Mouse (Mus musculus) heart, embryonic 16.5 days (tissue): Measurements from ENCODE around the gene Hao1. TPM values are rescaled to one million over a fixed set of nuclear protein-coding genes. Genes with fewer than 3 reads are reported as not detected.

Experiments used
- ATAC-seq: fragments of 200-750 bp; cut with Nextera tagmentation; replicated peaks from 2 replicates; pipeline ENCODE4 v1.8.0; 2017; ENCODE audit warnings: moderate number of reproducible peaks; ENCODE audit not compliant: insufficient read depth, low FRiP score; ENCODE audit errors: extremely low read depth
- H3K27ac ChIP-seq: fragments of 300-500 bp; sonication (generic); 2 replicates; pipeline ENCODE4 v1.5.1; 2014; ENCODE audit warnings: mild to moderate bottlenecking, low read length, control low read depth, moderate library complexity
- H3K27me3 ChIP-seq: fragments of 300-500 bp; sonication (generic); 2 replicates; pipeline ENCODE4 v1.6.1; 2014; ENCODE audit warnings: low read length, mixed read lengths; ENCODE audit not compliant: control insufficient read depth, insufficient read depth
- H3K36me3 ChIP-seq: fragments of 300-500 bp; sonication (generic); 2 replicates; pipeline ENCODE4 v1.6.1; 2014; ENCODE audit not compliant: control insufficient read depth, insufficient read depth
- H3K4me1 ChIP-seq: fragments of 300-500 bp; sonication (generic); 2 replicates; pipeline ENCODE4 v1.6.1; 2014; ENCODE audit warnings: low read length, mixed read lengths; ENCODE audit not compliant: control insufficient read depth, insufficient read depth
- H3K4me2 ChIP-seq: fragments of 300-500 bp; sonication (generic); 2 replicates; pipeline ENCODE4 v1.6.1; 2014; ENCODE audit warnings: low read depth, mild to moderate bottlenecking, control low read depth, low read length
- H3K4me3 ChIP-seq: fragments of 300-500 bp; sonication (generic); 2 replicates; pipeline ENCODE4 v1.5.1; 2014; ENCODE audit warnings: mild to moderate bottlenecking, control low read depth, low read length
- H3K9ac ChIP-seq: fragments of 300-500 bp; sonication (generic); 2 replicates; pipeline ENCODE4 v1.6.1; 2014; ENCODE audit warnings: low read length, control low read depth
- H3K9me3 ChIP-seq: fragments of 300-500 bp; sonication (generic); replicated peaks from 2 replicates; pipeline ENCODE4 v1.6.1; 2016; ENCODE audit warnings: low read length; ENCODE audit not compliant: control insufficient read depth
- WGBS: fragments of 180-500 bp; shearing (Covaris S2); extraction: QIAGEN DNeasy Blood & Tissue Kit; methylation state at CpG from one replicate; pipeline ENCODE4 v1.1.7; 2014; 5-methylcytosine and 5-hydroxymethylcytosine counted together
- polyA plus RNA-seq: library from polyadenylated mRNA; unstranded; fragments of >200 nt; fragmentation: Nextera tagmentation; extraction: Ambion mirVana; gene quantifications from 2 replicates; pipeline ENCODE4 v1.2.1, GENCODE M21; 2015

Hao1 gene
- polyA plus RNA-seq, 1 experiment from 2014 or later, result not detected

DNA sequence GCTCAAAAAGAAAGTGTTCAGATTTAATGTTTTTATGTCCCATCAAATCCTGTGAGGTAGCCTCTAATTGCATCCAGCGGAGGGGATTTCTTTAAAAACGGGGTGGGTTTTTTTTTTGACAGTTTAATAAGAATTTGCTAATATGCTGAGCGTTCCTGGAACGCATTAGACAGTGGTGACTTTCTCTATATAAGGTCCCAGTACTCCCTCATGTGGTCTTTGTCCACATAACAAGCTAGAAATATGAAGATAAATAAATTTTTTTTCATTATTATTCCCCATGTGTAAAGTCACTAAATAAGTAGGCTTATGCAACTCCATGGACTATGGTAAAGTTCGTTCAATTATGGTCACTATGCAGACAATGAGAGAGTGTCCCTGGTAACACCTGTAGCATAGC lies 13.1 kb downstream of the Hao1 start:
- Histone ChIP-seq H3K36me3 (no peaks in the 10 kb centered on the region), H3K27me3 (no peaks in the 10 kb centered on the region), H3K4me2 (peak overlapping the region; percentile 44; the same call in 1 of the 2 replicates), H3K4me3 (0 out of 2 replicates have a peak overlapping the region, but pooled peaks have one; percentile 3), H3K9me3 (no peaks in the 10 kb centered on the region), H3K9ac (no peak overlapping the region), H3K4me1 (no peaks in the 10 kb centered on the region), H3K27ac (no peak overlapping the region)
- no peak for ATAC-seq
- WGBS, result 53% methylated on average over 5 of the region's 5 CpGs

DNA sequence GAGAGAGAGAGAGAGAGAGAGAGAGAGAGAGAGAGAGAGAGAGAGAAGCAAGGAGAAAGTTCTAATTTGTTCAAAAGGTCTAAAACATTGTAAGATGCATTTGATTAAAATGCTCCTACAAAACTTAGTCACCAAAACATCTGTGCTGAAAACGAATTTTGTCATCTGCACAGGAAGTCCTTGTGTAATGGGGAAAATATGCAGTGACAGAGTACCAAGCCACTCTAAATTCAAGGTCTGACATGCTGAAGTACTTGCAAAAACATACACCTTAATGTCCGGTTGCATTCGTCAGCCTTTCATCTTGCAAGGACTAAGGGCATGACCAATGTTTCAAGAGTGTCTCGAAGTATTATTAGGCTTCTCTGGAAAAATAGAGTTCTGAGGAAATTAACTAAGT lies 15.7 kb downstream of the Hao1 start:
- H3K9ac ChIP-seq, result no peak overlapping the region
- 51% methylated on average over 4 of the region's 4 CpGs for WGBS
- H3K9me3 ChIP-seq, result no peaks in the 10 kb centered on the region
- ATAC-seq, result no peak
- no peaks in the 10 kb centered on the region for H3K36me3 ChIP-seq
- no peaks in the 10 kb centered on the region for H3K27me3 ChIP-seq
- H3K4me2 ChIP-seq, result no peak overlapping the region
- H3K4me1 ChIP-seq, result no peaks in the 10 kb centered on the region
- no peak overlapping the region for H3K4me3 ChIP-seq
- H3K27ac ChIP-seq, result no peak overlapping the region

DNA sequence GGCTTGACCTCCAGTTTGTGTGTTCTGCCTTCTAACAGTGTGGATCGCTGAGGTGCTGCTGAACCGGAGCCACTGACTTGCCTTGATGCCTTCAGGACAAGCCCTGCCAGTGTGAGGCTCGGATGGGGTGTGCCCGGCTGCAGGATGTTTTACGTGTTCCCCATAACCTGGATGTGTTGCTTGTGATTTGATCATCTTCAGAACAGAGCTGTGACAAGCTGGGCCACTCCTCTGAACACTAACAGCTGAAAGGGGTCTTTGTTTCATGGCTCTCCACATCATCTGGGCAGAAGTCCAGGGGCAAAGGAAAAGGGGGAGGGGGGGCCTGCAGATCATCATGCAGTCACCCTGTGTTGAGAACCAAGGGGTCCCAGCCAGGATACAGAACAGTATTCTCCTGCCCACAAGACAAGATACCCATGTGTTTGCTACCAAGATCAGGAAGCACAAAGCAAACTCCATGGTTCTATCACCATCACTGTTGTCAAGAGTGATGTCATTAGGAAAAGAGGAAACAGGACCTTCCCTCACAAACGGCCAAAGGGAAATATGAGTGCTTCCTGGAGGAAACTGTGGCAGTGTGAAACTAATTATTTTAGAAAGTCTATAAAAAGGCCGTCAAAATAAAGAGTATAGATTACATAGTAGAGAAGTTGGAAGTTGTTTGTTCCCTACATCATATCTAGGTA lies 25.9 kb downstream of the Hao1 start:
- H3K9me3 ChIP-seq, result no peaks in the 10 kb centered on the region
- H3K36me3 ChIP-seq, result no peaks in the 10 kb centered on the region
- H3K4me2 ChIP-seq, result peak overlapping the region; percentile 17
- no peaks in the 10 kb centered on the region for H3K27me3 ChIP-seq
- peak overlapping the region; percentile 18; the same call in 1 of the 2 replicates for H3K4me3 ChIP-seq
- H3K27ac ChIP-seq, result peak overlapping the region; percentile 77
- H3K9ac ChIP-seq, result 0 out of 2 replicates have a peak overlapping the region, but pooled peaks have one; percentile 34
- 0 out of 2 replicates have a peak, but pooled peaks cover 2% of the 10 kb centered on the region for H3K4me1 ChIP-seq
- 43% methylated on average over 7 of the region's 7 CpGs for WGBS
- peak; percentile 29; the same call in 1 of the 2 replicates for ATAC-seq

DNA sequence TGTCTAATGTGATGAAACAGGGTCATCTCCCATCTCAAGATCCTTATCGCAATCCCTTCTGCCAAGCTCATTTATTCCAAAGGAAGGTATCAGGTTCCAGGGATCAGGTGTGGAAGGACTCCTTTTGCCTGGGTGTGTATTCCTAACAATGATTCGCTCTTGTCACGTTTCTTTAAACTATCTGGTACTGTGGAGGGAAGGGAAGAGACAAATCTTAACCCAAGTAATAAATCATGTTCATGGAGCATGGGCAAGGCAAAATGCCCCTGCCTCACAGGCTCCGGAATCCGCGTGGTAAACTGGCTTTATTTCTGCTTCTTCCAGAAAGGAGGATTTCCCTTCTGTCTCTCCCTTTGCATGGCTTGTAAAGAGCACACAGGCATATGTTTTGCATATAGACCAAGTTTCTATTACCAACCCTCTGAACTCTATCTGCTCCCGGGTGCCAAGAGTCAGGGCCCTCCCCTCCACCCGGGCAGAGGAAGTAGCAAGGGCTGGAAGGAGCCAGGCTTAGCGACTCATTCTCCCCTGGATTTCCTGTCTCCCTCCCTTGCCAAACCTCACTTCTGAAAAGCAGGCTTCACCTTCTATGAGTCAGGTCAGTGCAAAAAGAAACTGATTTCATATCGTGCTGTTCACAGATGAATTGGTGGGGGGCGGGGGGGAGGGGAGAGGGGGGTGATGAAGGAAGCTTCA lies 26.6 kb downstream of the Hao1 start:
- Histone ChIP-seq H3K9me3 (no peaks in the 10 kb centered on the region), H3K27ac (peak overlapping the region; percentile 77), H3K4me3 (peak overlapping the region; percentile 18; the same call in 1 of the 2 replicates), H3K4me2 (peak overlapping the region; percentile 17), H3K27me3 (no peaks in the 10 kb centered on the region), H3K9ac (0 out of 2 replicates have a peak overlapping the region, but pooled peaks have one; percentile 34), H3K4me1 (0 out of 2 replicates have a peak, but pooled peaks cover 2% of the 10 kb centered on the region), H3K36me3 (no peaks in the 10 kb centered on the region)
- 44% methylated on average over 11 of the region's 11 CpGs for WGBS
- peak; percentile 82 for ATAC-seq

DNA sequence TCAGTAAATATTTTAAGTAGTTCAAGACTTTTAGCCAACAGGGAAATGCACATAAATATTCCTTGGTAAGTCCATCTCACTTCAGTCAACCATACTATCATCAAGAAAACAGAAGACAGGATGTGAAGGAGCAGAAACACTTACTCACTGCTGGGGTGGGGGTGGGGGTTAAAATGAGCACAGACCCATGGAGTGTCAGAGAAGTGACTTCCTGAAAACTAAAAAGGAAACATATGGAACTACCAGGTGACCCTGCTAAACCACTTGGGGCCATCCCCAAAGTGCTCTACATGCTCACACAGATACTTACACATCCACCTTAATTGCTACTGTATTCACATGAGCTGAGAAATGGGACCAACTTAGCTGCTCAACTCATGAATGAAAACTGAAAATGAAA lies 36.1 kb downstream of the Hao1 start:
- Histone ChIP-seq H3K4me2 (no peak overlapping the region), H3K9ac (no peak overlapping the region), H3K27me3 (no peaks in the 10 kb centered on the region), H3K4me3 (no peak overlapping the region), H3K4me1 (no peaks in the 10 kb centered on the region), H3K36me3 (no peaks in the 10 kb centered on the region), H3K9me3 (no peaks in the 10 kb centered on the region), H3K27ac (no peak overlapping the region)
- ATAC-seq, result no peak

DNA sequence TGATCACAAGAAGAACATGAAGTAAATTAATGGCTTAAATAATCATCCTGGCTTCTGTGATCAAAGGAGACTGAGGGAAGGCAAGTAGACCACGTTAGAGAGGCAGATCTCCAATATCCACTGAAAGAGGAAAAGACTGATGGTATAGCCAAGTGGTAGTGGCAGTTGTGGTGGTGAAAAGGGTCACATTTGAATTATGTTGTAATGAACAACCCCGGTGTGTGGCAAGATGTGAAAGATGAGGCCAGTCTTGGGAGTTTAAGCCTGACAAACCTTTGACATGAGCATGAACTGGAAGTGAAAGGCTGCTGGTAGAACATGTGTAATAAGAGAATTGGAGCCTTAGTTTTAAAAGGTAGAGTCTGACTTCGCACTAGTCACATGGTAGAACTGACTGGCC lies 54.4 kb downstream of the Hao1 start:
- no peaks in the 10 kb centered on the region for H3K9me3 ChIP-seq
- H3K36me3 ChIP-seq, result no peaks in the 10 kb centered on the region
- H3K27me3 ChIP-seq, result no peaks in the 10 kb centered on the region
- H3K9ac ChIP-seq, result no peak overlapping the region
- 82% methylated on average over 3 of the region's 3 CpGs for WGBS
- H3K4me2 ChIP-seq, result no peak overlapping the region
- H3K4me1 ChIP-seq, result no peaks in the 10 kb centered on the region
- no peak overlapping the region for H3K4me3 ChIP-seq
- H3K27ac ChIP-seq, result no peak overlapping the region
- ATAC-seq, result no peak

DNA sequence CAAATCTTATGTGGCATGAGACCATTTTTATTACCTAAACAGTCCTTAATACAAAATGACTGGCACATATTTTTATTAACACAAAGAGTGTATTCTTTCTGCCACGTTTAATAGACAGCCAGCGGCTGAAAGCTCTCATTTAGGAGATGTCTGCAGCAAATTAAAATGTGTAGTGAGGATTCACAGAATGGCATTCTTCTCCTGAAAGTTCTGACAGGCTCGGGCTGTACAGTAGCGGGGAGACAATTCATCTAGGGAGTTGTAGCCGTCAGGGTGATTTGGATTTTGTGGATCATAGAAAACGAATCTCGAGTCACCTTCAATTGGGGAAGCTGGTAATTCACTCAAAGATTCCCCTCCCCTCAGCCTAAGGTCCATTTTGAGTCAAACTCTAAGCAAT lies 55.7 kb downstream of the Hao1 start:
- 73% methylated on average over 7 of the region's 7 CpGs for WGBS

DNA sequence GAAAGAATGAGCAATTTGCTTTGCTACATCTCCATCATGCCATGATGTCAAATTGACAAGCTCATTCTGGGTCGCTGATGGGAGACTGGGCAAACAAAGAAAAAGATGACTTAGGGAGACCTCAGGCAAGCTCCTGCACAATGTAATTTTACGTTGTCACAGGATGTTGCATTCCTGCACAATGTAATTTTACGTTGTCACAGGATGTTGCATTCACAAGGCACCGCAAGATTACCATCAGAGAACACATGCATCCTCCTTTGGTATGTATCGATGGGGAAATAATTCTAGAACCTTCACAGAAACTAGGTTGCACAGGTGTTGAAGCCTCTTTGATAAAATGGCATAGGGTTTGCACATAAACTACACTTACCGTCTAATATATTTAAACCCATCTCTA lies 65.5 kb downstream of the Hao1 start:
- Histone ChIP-seq H3K4me3 (no peak overlapping the region), H3K4me2 (no peak overlapping the region), H3K27ac (no peak overlapping the region), H3K9me3 (no peaks in the 10 kb centered on the region), H3K4me1 (no peaks in the 10 kb centered on the region), H3K36me3 (no peaks in the 10 kb centered on the region), H3K27me3 (no peaks in the 10 kb centered on the region), H3K9ac (no peak overlapping the region)
- no peak for ATAC-seq
- WGBS, result 82% methylated on average over 6 of the region's 6 CpGs

More for the DNA sequence above, 55.7 kb downstream of the Hao1 start:
- Histone ChIP-seq H3K9me3 (no peaks in the 10 kb centered on the region), H3K27me3 (no peaks in the 10 kb centered on the region), H3K4me2 (no peak overlapping the region), H3K4me3 (no peak overlapping the region), H3K4me1 (no peaks in the 10 kb centered on the region; the same call in 1 of the 2 replicates), H3K36me3 (no peaks in the 10 kb centered on the region), H3K27ac (no peak overlapping the region), H3K9ac (no peak overlapping the region)
- no peak for ATAC-seq
